Mouse (Mus musculus) megakaryocyte, embryonic 14.5 days (primary cell): Measurements from ENCODE around the gene Cgref1.

Experiments
- FLI1 ChIP-seq: IDR thresholded peaks from 2 replicates; pipeline ENCODE4 v1.6.1; 2012; ENCODE audit warnings: low read length, inconsistent platforms, mixed read lengths
- GATA1 ChIP-seq: IDR thresholded peaks from 3 replicates; pipeline ENCODE4 v1.6.1; 2012; ENCODE audit warnings: mixed read lengths, low read length, inconsistent platforms, borderline replicate concordance

DNA sequence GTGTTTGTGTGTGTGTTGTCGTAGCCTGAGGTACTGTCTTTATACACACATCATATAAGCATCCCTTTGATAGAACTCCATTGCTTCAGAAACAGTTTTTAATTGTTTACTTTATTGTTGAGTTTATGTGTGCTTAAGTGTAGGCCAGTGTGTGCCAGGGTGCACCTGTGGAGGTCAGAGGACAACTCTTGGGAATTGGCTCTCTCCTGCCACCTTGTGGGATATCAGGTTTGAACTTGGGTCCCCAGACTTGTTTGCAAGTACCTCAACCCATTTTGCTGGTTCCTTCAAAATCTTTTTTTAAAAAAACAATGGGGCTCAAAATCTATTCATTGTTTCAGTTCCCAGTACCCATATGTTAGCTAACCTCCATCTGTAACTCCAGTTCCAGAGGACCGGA, 2.4 kb downstream of the Cgref1 start:
- TF ChIP-seq FLI1 (no peak), GATA1 (no peak)
